Mouse (Mus musculus): ENCODE measurements around the gene Vtcn1.
A peak's percentile ranks its signal among the peaks of the same experiment; 100 is the strongest.

Vtcn1 gene

GRCm38 (mm10) chr3:100920611-100921140 lies 95.4 kb downstream of the Vtcn1 start:
- no peak for DNase-seq (ENCODE audit: low spot score)

DNA sequence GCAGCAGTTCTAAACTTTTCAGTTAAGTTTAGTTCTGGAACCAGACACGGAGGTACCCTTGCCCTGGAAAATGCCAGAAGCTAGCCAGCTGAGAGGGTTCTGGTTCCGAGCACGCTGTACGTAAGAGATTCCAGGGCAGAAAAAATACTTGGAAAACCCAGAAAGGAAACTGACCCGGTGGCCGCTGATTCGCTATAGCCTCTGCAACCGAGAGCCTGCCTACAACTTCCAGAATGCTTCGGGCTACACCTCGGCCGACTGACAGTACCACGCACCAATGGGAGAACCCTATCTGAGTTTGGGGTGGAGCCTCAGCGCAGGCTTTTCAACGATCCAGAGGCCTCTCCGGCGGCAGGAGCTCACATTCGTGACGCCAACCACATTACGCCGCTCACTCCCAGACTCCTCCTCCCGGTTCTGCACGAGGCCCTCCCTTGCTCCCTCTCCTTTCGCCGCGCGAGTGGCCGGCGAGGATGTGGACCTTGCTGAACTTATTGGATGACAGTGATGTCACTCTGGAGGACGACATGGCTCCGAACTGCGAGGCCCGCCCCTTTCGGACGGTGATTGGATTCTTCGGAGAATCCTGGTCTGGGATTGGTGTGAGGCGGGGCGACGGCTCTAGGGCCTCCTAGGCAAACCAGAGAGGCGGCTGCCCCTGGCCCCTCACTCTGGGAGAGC lies 96.7 kb downstream of the Vtcn1 start, which contains the start of gene Trim45:
TSS of gene Trim45 (plus strand) at position 378 of the 681 bp plus-strand sequence.
- peak; percentile 99 for DNase-seq (ENCODE audit: low spot score)

DNA sequence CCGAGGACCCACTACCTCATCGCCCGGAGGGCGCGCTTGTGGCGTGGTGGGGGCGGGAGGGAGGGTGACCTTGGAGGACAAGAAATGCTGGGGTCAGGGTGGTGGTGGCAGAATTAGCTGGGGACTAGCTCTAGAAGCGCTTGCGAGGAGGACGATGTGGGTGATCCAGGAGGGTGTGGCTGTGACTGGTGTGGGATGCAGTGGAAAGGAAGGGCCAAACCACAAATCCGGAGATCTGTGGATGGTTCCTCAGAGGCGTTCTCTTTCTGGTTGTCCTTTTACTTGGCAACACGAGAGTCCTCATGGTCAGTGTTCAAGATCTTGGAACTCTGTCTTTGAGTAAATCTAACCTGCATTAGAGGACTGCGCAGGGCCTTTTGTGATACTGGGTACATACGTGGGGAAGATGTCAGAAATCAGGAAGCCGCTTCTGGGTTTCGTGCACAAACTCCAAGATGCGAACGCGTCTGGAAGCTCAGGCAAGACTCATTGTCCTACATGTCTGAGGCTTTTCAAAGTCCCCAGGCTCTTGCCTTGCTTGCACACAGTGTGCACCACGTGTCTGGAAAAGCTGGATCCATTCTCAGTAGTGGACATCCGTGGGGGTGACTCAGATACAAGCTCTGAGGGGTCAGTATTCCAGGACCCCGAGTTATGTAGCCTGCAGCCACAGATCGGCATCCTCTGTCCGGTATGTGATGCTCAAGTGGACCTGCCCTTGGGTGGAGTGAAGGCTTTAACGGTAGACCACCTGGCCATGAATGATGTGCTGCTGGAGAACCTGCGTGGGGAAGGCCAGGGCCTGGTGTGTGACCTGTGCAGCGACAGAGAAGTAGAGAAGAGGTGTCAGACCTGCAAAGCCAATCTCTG lies 97.5 kb downstream of the Vtcn1 start:
- DNase-seq (ENCODE audit: low spot score), result no peak

DNA sequence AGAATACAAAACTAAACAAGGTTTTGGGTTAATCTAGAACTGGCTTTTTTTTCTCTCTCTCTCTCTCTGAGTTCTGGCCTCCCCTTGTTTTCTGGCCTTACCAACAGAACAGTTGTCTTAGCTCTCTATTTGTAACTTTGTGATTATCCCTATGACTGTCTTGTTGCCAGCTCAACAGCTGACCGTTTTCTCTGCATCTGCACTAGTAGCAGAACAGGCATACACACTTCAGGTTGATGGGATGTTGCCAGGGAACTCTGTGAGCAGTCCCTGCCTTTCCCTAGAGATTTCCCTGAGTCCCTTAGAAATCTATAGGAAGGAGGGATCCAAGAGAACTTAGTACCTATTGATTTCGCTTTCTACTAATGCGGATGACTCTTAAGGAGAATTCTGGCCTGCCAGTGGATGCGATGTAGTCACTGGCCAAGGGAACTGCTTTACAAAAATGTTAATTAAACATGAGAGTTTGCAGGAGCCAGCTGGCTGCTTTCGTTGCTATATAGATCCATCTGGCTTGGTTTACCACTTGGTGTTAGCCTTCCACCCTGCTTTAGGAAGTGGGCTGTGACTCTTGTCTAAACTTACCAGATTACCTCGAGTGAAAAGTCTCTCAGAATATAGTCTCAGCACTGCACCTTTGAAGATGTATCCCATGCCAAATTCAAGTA lies 98.9 kb downstream of the Vtcn1 start:
- DNase-seq (ENCODE audit: low spot score), result no peak

DNA sequence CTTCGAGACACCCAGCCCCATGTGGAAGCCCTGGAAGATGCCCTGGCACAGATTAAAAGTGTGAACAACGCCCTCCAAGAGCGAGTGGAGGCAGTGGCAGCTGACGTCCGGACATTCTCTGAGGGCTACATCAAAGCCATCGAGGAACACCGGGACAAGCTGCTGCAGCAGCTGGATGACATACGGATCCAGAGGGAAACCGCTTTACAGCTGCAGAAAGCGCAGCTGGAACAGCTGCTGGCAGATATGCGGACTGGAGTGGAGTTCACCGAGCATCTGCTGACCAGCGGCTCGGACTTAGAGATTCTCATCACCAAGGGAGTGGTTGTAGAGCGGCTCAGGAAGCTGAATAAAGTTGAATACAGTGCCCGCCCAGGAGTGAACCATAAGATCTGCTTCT lies 99.9 kb downstream of the Vtcn1 start:
- no peak for DNase-seq (ENCODE audit: low spot score)

- no peak for DNase-seq (ENCODE audit: low spot score)
Measured at GRCm38 (mm10) chr3:100931332-100932076, 106.2 kb downstream of the Vtcn1 start.

DNA sequence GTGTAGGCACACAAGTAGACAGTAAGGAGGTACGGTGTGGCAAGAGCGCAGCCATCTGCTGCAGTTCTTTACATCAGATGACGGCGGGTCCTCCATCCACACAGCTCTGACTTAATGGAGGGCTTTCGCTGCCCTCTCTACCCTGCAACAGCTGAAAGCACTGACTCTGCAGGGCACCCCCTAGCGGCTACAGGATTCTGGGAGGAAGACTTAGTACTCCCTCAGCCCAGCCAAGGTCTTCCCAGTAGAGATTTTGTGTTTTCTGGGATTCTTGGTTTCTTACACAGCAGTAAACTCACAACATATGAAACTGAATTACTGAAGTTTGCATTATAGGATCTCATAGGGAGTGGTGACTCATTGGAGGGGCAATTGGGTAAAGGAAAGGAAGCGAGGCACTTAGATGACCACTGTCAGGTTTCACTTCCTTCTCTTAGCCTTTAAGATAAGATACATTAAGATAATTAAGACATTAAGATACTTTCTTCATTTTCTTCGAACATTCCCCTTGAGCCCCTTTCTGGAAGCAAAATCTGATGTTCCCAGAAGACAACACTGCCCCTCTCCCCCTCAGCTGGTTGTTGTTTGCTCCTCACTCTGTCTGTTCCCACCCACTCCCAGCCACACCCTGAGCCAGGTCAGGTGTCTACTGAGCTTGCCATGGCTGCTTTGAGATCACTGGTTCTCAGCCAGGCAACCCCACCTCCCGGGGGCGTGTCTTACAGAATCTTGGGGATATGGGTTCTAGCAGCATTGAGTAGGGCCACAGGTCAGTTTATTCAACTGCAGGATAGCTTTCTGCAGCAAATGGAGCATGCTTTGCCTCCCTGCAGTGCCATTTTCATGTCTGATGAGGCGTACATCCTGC lies 107.1 kb downstream of the Vtcn1 start:
- no peak for DNase-seq (ENCODE audit: low spot score)

GRCm38 (mm10) chr3:100935521-100935920 lies 110.3 kb downstream of the Vtcn1 start:
- no peak for DNase-seq (ENCODE audit: low spot score)

- no peak for DNase-seq (ENCODE audit: low spot score)
Measured at GRCm38 (mm10) chr3:100936201-100936600, 110.9 kb downstream of the Vtcn1 start.

- no peak for DNase-seq (ENCODE audit: low spot score)
Measured at GRCm38 (mm10) chr3:100938211-100938610, 113.0 kb downstream of the Vtcn1 start.

DNA sequence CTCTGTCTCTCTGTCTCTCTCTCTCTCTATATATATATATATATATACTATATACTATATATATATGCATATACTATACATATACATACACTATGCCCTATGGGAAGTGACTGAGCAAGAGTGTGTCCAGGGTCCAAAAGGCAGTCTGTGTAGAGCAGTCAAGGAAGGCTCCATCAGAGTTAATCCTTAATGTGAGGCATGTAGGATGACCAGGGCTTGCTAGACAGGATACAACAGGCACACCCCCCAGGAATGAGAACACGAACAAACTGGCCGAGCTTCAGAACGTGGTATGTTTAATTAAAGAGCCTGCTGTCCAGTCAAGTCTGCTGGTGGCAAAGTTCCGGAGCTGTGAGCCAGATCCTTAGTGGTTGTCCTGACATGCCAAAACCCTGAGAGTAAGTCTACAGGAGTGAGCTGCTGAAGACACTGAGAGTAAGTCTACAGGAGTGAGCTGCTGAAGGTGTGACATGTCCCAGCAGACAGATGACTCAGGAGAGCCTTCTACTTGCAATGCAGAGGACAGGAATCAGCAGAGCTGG lies 115.3 kb downstream of the Vtcn1 start:
- peak; percentile 12 for DNase-seq (ENCODE audit: low spot score)
